Mouse (Mus musculus): ENCODE measurements around the gene Hist1h3d.
"Not testable (repeated sequence)": the region's sequence is repeated elsewhere in the genome, so short reads cannot be mapped to it uniquely, and the experiment has no call there.

GRCm38 (mm10) chr13:23561531-23561882 lies 14.1 kb upstream of the Hist1h3d start:
- TF ChIP-seq GATA1 (IDR thresholded peaks at IDR 0.05; ENCODE audit: borderline replicate concordance, low read length); TAL1 (conservative IDR thresholded peaks at IDR 0.05; ENCODE audit: low read depth, low read length); CTCF (IDR thresholded peaks at IDR 0.05; ENCODE audit: low read depth, low read length): not testable (repeated sequence)
